1 mouse cellular context compared by ENCODE assay signal in the genomic region with DNA sequence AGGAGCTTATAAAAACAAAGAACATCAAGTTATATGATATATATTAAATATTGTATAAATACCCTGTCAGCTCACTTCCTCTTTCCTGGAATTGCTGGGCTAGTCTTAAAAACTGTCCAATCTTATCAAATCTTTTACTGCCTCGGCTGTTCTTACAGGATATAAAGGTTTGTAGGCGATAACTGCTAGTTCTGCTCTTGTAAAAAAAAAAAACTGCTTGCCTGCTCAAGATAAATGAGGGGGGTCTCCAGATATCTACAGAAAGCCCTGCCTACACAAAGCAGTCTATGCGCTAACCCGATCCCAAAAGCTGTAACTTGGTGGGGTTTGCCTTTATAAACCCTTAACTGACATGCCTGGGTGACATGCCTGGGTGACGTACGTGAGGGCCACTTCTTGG.
TF ChIP-seq lines count a peak whose summit lies in the region.

No protein-coding gene starts in this region.

TF ChIP-seq in MEL, 35 proteins besides CTCF, POLR2A, EP300 and RAD21 (continued from another document):
- TF ChIP-seq USF1 (IDR thresholded peaks at IDR 0.05; ENCODE audit: low read depth, low read length) (no peak), SIN3A (IDR thresholded peaks at IDR 0.05; ENCODE audit: low read length) (peak; percentile 91), NRF1 (IDR thresholded peaks at IDR 0.05; ENCODE audit: insufficient read depth, low read depth, low read length, poor library complexity, severe bottlenecking) (no peak), GATA1 (IDR thresholded peaks at IDR 0.05; ENCODE audit: low read depth, low read length) (peak; percentile 100), MAZ (IDR thresholded peaks at IDR 0.05; ENCODE audit: low read depth, low read length) (no peak), MAFK (IDR thresholded peaks at IDR 0.05; ENCODE audit: borderline replicate concordance, low read depth, low read length) (no peak; the same call in 1 of the 2 replicates), CHD1 (IDR thresholded peaks at IDR 0.05; ENCODE audit: low read depth, low read length) (no peak), ZKSCAN1 (IDR thresholded peaks at IDR 0.05; ENCODE audit: low read depth, low read length) (no peak), RCOR1 (IDR thresholded peaks at IDR 0.05; ENCODE audit: low read depth, low read length) (peak; percentile 99), JUND (IDR thresholded peaks at IDR 0.05; ENCODE audit: low read depth, low read length) (no peak), MYB (IDR thresholded peaks at IDR 0.05; ENCODE audit: low read depth, low read length) (peak; percentile 70; the same call in 1 of the 2 replicates), NELFE (IDR thresholded peaks at IDR 0.05; ENCODE audit: low read depth, low read length) (no peak), ZMIZ1 (IDR thresholded peaks at IDR 0.05; ENCODE audit: low read depth, low read length) (no peak), ZNF384 (IDR thresholded peaks at IDR 0.05; ENCODE audit: low read depth, low read length) (peak; percentile 100), ZC3H11A (IDR thresholded peaks at IDR 0.05; ENCODE audit: low read depth, low read length) (no peak), MEF2A (IDR thresholded peaks at IDR 0.05; ENCODE audit: extremely low read depth, insufficient replicate concordance, low read depth, low read length, poor library complexity, severe bottlenecking) (no peak)
